Comparison of ENCODE assay signal across 8 mouse cellular contexts in the genomic region with DNA sequence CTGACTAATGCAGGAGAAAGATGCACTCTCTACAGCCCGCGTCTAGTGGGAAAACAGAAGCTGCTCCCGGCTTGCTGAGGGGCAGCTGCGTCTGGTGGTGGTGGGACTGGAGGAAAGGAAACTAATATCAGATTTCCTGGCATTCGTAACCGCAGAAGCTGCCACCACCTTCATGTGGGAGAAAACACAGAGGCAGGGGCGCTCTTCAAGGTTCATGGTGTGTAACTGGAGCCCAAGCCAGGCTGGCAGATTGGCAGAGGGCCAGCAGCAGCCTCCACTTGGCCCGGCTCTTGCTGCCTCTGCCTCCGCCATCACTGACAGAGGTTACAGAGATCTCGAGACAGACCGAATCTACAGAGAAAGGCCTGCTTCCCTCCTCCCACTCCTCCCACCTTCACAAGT.
DNase-seq lines count a peak whose midpoint lies in the region; ATAC-seq lines count a peak whose summit lies in the region.

No protein-coding gene starts in this region.

- H3K27me3 ChIP-seq in heart, embryonic 12.5 days (replicated peaks), result no peaks in the 10 kb centered on the region
- H3K27me3 ChIP-seq in liver, embryonic 16.5 days (ENCODE audit: control insufficient read depth, insufficient read depth, low read depth, low read length), result no peaks in the 10 kb centered on the region
- H3K27me3 ChIP-seq in neural tube, embryonic 13.5 days, result no peaks in the 10 kb centered on the region

- WGBS in heart, embryonic 12.5 days, result 1% methylated on average over 11 of the region's 11 CpGs
- 4% methylated on average over 11 of the region's 11 CpGs for WGBS in liver, embryonic 16.5 days (ENCODE audit: insufficient replicate concordance)
- WGBS in neural tube, embryonic 13.5 days, result 20% methylated on average over 11 of the region's 11 CpGs

- ATAC-seq in heart, embryonic 12.5 days (ENCODE audit: insufficient number of reproducible peaks, low FRiP score), result peak; percentile 74
- no peak; the same call in 1 of the 2 replicates for ATAC-seq in liver, embryonic 16.5 days (ENCODE audit: low read depth)
- ATAC-seq in neural tube, embryonic 13.5 days (ENCODE audit: low read depth), result peak; percentile 62; the same call in 1 of the 2 replicates
- ATAC-seq in monocyte, adult 5-6 weeks (replicated peaks; ENCODE audit: insufficient number of reproducible peaks, low FRiP score, low TSS enrichment, poor library complexity, severe bottlenecking), result no peak

- H3K4me3 ChIP-seq in heart, embryonic 12.5 days, result peak overlapping the region; percentile 13
- no peak overlapping the region for H3K4me3 ChIP-seq in liver, embryonic 16.5 days (ENCODE audit: low read depth, low read length)
- H3K4me3 ChIP-seq in neural tube, embryonic 13.5 days, result no peak overlapping the region

- H3K4me2 ChIP-seq in heart, embryonic 12.5 days, result peak overlapping the region; percentile 56
- H3K4me2 ChIP-seq in liver, embryonic 16.5 days (ENCODE audit: low read depth, low read length), result peak overlapping the region; percentile 22; the same call in 1 of the 2 replicates
- peak overlapping the region; percentile 33 for H3K4me2 ChIP-seq in neural tube, embryonic 13.5 days

- no peaks in the 10 kb centered on the region for H3K36me3 ChIP-seq in heart, embryonic 12.5 days
- no peaks in the 10 kb centered on the region for H3K36me3 ChIP-seq in liver, embryonic 16.5 days (ENCODE audit: control insufficient read depth, insufficient read depth)
- H3K36me3 ChIP-seq in neural tube, embryonic 13.5 days, result no peaks in the 10 kb centered on the region

- peaks cover 22% of the 10 kb centered on the region for H3K4me1 ChIP-seq in heart, embryonic 12.5 days (replicated peaks)
- H3K4me1 ChIP-seq in liver, embryonic 16.5 days (ENCODE audit: control insufficient read depth, low read depth, low read length), result peaks cover 4% of the 10 kb centered on the region
- peaks cover 37% of the 10 kb centered on the region for H3K4me1 ChIP-seq in neural tube, embryonic 13.5 days (replicated peaks)

- peak overlapping the region; percentile 13; the same call in 1 of the 2 replicates for H3K9ac ChIP-seq in heart, embryonic 12.5 days
- H3K9ac ChIP-seq in liver, embryonic 16.5 days (ENCODE audit: low read depth, low read length), result no peak overlapping the region
- H3K9ac ChIP-seq in neural tube, embryonic 13.5 days, result peak overlapping the region; percentile 51

- DNase-seq in spleen, postnatal 10 days (ENCODE audit: low spot score in 2 of 2), result peak; percentile 11 to 50
- no peak for DNase-seq in spleen, adult 12 weeks (ENCODE audit: low spot score)
- peak; percentile 36 for DNase-seq in embryo, embryonic 9.5 days (ENCODE audit: extremely low spot score)
- peak; percentile 71 for DNase-seq in kidney, adult 9 months

- H3K27ac ChIP-seq in heart, embryonic 12.5 days (ENCODE audit: poor library complexity, severe bottlenecking), result peak overlapping the region; percentile 83
- no peak overlapping the region for H3K27ac ChIP-seq in liver, embryonic 16.5 days (ENCODE audit: low read length)
- peak overlapping the region; percentile 79 for H3K27ac ChIP-seq in neural tube, embryonic 13.5 days (replicated peaks)

- H3K9me3 ChIP-seq in heart, embryonic 12.5 days (replicated peaks), result no peaks in the 10 kb centered on the region
- H3K9me3 ChIP-seq in liver, embryonic 16.5 days (replicated peaks; ENCODE audit: control insufficient read depth, low read length), result no peaks in the 10 kb centered on the region
- no peaks in the 10 kb centered on the region for H3K9me3 ChIP-seq in neural tube, embryonic 13.5 days

Comparison
In these comparisons a context has a peak if more than half of its experiments do, and no peak if none do; other contexts are left out.
1. ATAC-seq: peak in heart, embryonic 12.5 days (single experiment) and neural tube, embryonic 13.5 days (single experiment); none in liver, embryonic 16.5 days (single experiment) and monocyte, adult 5-6 weeks (single experiment).
2. Peak in every context shown above with its lines, with median percentiles within 50 percentile points of each other: H3K4me2 ChIP-seq.